ENCODE assay signal across 1 mouse cellular context in the genomic region with DNA sequence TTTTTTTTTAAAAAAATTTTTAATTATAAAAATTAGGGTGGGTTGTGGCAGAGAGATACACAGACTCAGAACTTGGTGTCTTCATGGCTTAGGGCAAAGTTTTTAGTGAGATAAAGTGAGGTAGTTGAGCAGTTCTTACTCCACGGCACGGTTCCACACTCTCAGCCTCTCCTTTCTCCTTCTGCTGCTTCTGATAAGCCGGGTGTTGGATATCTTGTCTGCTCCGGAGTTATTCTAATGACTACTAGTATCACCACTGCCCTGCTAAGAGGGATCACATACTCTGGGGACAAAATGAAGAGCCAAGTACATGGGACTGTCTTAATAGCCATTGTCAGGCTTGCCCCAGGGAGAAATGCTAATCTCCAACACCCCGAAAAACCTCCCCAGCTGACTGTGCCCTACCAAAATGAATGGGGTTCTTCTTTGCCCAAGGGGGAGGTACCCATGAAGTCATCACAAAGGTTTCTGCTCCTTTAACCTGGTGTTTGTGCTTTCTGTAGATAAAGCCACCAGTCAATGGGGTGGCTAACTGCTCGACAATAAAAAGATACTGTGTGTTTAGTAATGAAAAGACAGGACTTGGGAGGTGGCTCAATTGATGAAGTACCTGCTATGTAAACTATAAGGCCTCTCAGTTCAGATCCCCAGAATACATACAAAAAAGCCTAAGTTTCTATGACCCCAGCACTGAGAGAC.
TF ChIP-seq lines count a peak whose summit lies in the region.

No protein-coding gene starts in this region.

TF ChIP-seq in MEL, 35 proteins besides CTCF, POLR2A, EP300 and RAD21 (continued from another document):
- TF ChIP-seq NELFE (IDR thresholded peaks at IDR 0.05; ENCODE audit: low read depth, low read length) (no peak), JUND (IDR thresholded peaks at IDR 0.05; ENCODE audit: low read depth, low read length) (no peak), BHLHE40 (IDR thresholded peaks at IDR 0.05; ENCODE audit: borderline replicate concordance, low read depth, low read length) (no peak), ZMIZ1 (IDR thresholded peaks at IDR 0.05; ENCODE audit: low read depth, low read length) (no peak), USF1 (IDR thresholded peaks at IDR 0.05; ENCODE audit: low read depth, low read length) (no peak), USF2 (IDR thresholded peaks at IDR 0.05; ENCODE audit: borderline replicate concordance in 1 of 2, insufficient read depth in 1 of 2, low read depth in 1 of 2, low read length in 2 of 2) (no peak), E2F4 (IDR thresholded peaks at IDR 0.05; ENCODE audit: borderline replicate concordance, low read depth, low read length) (no peak), CHD1 (IDR thresholded peaks at IDR 0.05; ENCODE audit: low read depth, low read length) (no peak), TAL1 (IDR thresholded peaks at IDR 0.05; ENCODE audit: low read length) (no peak), UBTF (IDR thresholded peaks at IDR 0.05; ENCODE audit: borderline replicate concordance, insufficient read depth, low read depth, low read length) (no peak), SIN3A (IDR thresholded peaks at IDR 0.05; ENCODE audit: low read length) (no peak), ELF1 (IDR thresholded peaks at IDR 0.05; ENCODE audit: low read depth, low read length) (no peak), SMC3 (IDR thresholded peaks at IDR 0.05; ENCODE audit: low read depth, low read length) (no peak), MAX (IDR thresholded peaks at IDR 0.05; ENCODE audit: low read length) (no peak), RCOR1 (IDR thresholded peaks at IDR 0.05; ENCODE audit: low read depth, low read length) (no peak)
TF ChIP-seq in MEL: peak in this region for 0.
